Mouse (Mus musculus) lung, postnatal 0 days (tissue): ENCODE results near the gene Traf3. TPM values are rescaled to one million over a fixed set of nuclear protein-coding genes. Genes with fewer than 3 reads are reported as not detected.
A peak's percentile ranks its signal among the peaks of the same experiment; 100 is the strongest.

Source experiments
- ATAC-seq: fragments of 200-750 bp; cut with Nextera tagmentation; 2 replicates; pipeline ENCODE4 v1.8.0; 2017; ENCODE audit warnings: moderate library complexity
- DNase-seq: peaks from one replicate; pipeline ENCODE4 v3.0.0-alpha.2; 2016; ENCODE audit warnings: low spot score
- H3K27ac ChIP-seq: fragments of 300-500 bp; sonication (generic); 2 replicates; pipeline ENCODE4 v1.5.1; 2014; ENCODE audit warnings: antibody characterized with exemption, mild to moderate bottlenecking, low read length, mixed read lengths
- H3K27me3 ChIP-seq: fragments of 300-500 bp; sonication (generic); replicated peaks from 2 replicates; pipeline ENCODE4 v1.6.1; 2014; ENCODE audit warnings: low read length, mixed read lengths; ENCODE audit not compliant: insufficient read depth
- H3K36me3 ChIP-seq: fragments of 300-500 bp; sonication (generic); 2 replicates; pipeline ENCODE4 v1.6.1; 2014; ENCODE audit warnings: low read length, mixed read lengths; ENCODE audit not compliant: insufficient read depth
- H3K4me1 ChIP-seq: fragments of 300-500 bp; sonication (generic); 2 replicates; pipeline ENCODE4 v1.6.1; 2014; ENCODE audit warnings: antibody characterized with exemption, low read depth, low read length, mixed read lengths; ENCODE audit not compliant: insufficient read depth
- H3K4me2 ChIP-seq: fragments of 300-500 bp; sonication (generic); replicated peaks from 2 replicates; pipeline ENCODE4 v1.6.1; 2014; ENCODE audit warnings: low read depth, mild to moderate bottlenecking, low read length, moderate library complexity, mixed read lengths
- H3K4me3 ChIP-seq: fragments of 300-500 bp; sonication (generic); 2 replicates; pipeline ENCODE4 v1.5.1; 2014; ENCODE audit warnings: low read depth, low read length
- H3K9ac ChIP-seq: fragments of 300-500 bp; sonication (generic); replicated peaks from 2 replicates; pipeline ENCODE4 v1.6.1; 2014; ENCODE audit warnings: low read depth, mild to moderate bottlenecking
- H3K9me3 ChIP-seq: fragments of 300-500 bp; sonication (generic); 2 replicates; pipeline ENCODE4 v1.6.1; 2016; ENCODE audit warnings: low read length, mixed read lengths
- CTCF ChIP-seq: IDR thresholded peaks from 2 replicates; pipeline ENCODE4 v1.5.1; 2016; ENCODE audit warnings: antibody characterized with exemption, mild to moderate bottlenecking
- EP300 ChIP-seq: IDR thresholded peaks from 2 replicates; pipeline ENCODE4 v1.6.1; 2016; ENCODE audit warnings: antibody characterized with exemption, mild to moderate bottlenecking, control low read depth
- WGBS: fragments of 180-500 bp; shearing (Covaris S2); extraction: QIAGEN DNeasy Blood & Tissue Kit; methylation state at CpG from one replicate; pipeline ENCODE4 v1.1.7; 2014; 5-methylcytosine and 5-hydroxymethylcytosine counted together
- polyA plus RNA-seq: library from polyadenylated mRNA; unstranded; fragments of >200 nt; fragmentation: Nextera tagmentation; extraction: Ambion mirVana; gene quantifications from 2 replicates; pipeline ENCODE4 v1.2.1, GENCODE M21; 2015

Traf3 gene
- polyA plus RNA-seq, 1 experiment from 2014 or later: 3.1 TPM

DNA sequence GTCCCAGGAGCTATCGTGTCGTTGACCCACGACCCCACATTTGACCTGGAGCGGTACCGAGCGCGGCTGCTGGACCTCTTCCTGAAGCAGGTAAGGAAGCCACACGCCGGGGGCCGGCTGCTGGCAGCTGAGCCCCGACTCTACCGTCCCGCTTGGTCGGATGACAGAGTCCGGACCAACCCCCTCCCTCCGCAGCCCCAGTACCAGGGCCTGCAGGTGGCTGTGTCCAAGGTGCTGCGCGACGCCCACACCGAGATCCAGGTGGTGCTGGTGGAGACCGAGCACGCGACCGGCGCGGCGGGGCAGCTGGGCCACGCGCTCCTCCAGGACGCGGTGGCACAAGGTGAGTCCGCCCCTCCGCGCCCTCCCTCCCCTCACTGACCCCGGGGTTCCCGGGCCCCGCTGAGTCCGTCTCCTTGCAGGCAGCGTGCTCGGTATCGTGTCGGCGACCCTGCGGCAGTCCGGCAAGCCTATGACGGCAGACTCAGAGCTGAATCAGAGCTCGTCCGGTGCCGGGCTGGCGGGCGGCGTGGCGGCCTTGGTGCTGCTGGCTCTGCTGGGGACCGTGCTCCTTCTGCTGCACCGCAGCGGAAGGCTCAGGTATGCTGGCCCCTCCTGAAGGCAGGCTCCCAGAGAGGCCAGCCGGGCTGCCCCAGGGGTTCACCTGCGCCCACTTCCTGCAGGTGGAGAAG is 109.1 kb downstream of the Traf3 start:
- ATAC-seq (peak; percentile 46), DNase-seq (no peak)
- no peak overlapping the region for H3K27ac ChIP-seq
- H3K4me1 ChIP-seq: peaks cover 15% of the 10 kb centered on the region
- peak overlapping the region; percentile 54 for H3K4me2 ChIP-seq
- TF ChIP-seq EP300 (no peak), CTCF (no peak)
- peaks cover 62% of the 10 kb centered on the region for H3K27me3 ChIP-seq
- H3K9ac ChIP-seq: no peak overlapping the region
- H3K9me3 ChIP-seq: no peaks in the 10 kb centered on the region
- peak overlapping the region; percentile 33 for H3K4me3 ChIP-seq
- 1% methylated on average over 57 of the region's 58 CpGs for WGBS
- H3K36me3 ChIP-seq: no peaks in the 10 kb centered on the region

DNA sequence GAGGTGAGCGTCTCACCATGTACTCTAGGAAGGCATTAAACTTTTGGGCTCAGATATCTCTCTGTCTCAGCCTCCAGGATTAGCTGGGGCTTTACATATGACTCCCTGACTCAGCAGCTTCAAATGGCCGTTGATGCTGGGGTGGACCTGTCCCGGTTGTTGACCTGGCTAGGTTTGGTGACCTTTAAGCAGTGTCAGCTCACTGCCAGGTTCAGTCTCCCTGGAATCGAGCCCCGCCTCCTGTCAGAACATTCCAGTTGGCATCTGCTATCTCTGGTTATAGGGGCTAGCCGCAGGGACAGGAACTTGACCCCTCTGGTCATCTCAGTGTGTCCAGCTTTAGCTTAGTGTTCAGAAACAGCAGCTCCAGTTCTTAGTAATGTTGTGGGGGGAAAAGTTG is 110.2 kb downstream of the Traf3 start:
- DNase-seq (no peak), ATAC-seq (no peak)
- no peak overlapping the region for H3K27ac ChIP-seq
- no peaks in the 10 kb centered on the region for H3K36me3 ChIP-seq
- peaks cover 15% of the 10 kb centered on the region for H3K4me1 ChIP-seq
- TF ChIP-seq EP300 (no peak), CTCF (no peak)
- no peaks in the 10 kb centered on the region for H3K9me3 ChIP-seq
- peaks cover 55% of the 10 kb centered on the region for H3K27me3 ChIP-seq
- H3K4me3 ChIP-seq: no peak overlapping the region
- no peak overlapping the region for H3K4me2 ChIP-seq
- WGBS: 35% methylated on average over 6 of the region's 6 CpGs
- no peak overlapping the region for H3K9ac ChIP-seq

DNA sequence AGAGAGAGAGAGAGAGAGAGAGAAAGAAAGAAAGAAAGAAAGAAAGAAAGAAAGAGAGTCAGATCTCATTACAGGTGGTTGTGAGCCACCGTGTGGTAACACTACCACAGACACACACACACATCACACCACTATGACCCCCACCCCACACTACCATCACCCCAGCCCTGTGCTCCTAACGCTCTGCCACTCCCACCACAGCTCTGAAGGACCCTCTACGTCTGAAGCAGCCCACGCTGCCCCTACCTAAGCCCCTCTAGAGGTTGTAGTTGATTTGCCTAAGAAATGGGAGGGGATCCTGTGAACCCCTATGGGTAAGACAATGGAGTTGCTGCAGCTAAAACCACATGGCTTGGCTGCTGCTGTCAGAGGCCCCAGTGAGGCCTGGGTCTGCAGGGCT is 117.4 kb downstream of the Traf3 start:
- no peak overlapping the region for H3K4me2 ChIP-seq
- no peak overlapping the region for H3K9ac ChIP-seq
- WGBS: 78% methylated on average over 4 of the region's 4 CpGs
- ATAC-seq: no peak
- no peak overlapping the region for H3K4me3 ChIP-seq
- H3K27ac ChIP-seq: no peak overlapping the region
- H3K36me3 ChIP-seq: no peaks in the 10 kb centered on the region
- TF ChIP-seq EP300 (no peak), CTCF (no peak)
- no peak for DNase-seq
- no peaks in the 10 kb centered on the region for H3K4me1 ChIP-seq
- H3K9me3 ChIP-seq: no peaks in the 10 kb centered on the region
- H3K27me3 ChIP-seq: no peaks in the 10 kb centered on the region

DNA sequence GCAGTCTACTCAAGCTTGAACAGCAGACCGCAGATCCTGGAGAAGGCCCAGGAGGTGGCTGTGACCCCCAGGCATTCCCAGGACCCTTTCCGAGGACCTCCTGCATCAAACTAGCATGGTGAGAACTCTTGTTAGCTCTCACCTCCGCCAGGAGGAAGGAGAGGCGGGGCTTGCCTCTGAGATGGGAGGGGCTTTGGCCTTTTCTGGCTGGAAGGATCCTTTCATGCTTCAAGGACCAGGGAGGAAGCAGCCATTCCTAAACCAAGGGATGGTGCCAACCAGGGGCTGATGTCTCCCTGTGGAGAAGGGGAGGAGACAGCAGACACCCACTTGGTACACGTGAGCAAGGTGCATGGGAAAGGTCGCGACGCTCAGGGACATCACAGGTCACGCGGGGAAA is 118.4 kb downstream of the Traf3 start:
- TF ChIP-seq CTCF: no peak
- TF ChIP-seq EP300: no peak
- DNase-seq: peak; percentile 43
- no peaks in the 10 kb centered on the region for H3K36me3 ChIP-seq
- no peak overlapping the region for H3K27ac ChIP-seq
- no peaks in the 10 kb centered on the region for H3K4me1 ChIP-seq
- no peaks in the 10 kb centered on the region for H3K9me3 ChIP-seq
- no peaks in the 10 kb centered on the region for H3K27me3 ChIP-seq
- peak; percentile 11; the same call in 1 of the 2 replicates for ATAC-seq
- no peak overlapping the region for H3K4me3 ChIP-seq
- no peak overlapping the region for H3K4me2 ChIP-seq
- WGBS: 38% methylated on average over 10 of the region's 10 CpGs
- H3K9ac ChIP-seq: no peak overlapping the region

DNA sequence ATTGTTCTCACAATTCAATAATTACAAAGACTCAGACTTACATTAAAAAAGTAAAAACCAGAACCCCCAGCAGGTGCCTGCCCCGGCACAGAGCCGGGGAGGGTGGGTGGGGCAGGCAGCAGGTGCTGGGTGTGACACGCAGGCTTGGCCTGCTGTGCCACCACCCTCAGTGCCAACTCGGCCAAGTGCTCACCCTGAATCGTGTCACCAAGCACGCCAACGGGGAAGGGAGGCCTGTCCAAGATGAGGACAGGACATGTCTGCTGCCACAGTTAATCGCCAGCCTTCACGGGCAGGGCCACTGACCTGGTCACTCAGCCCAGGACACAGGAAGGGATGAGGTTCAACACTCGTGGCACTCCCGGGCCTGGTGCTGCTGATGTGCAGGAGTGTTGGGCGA is 126.9 kb downstream of the Traf3 start:
- H3K4me1 ChIP-seq: no peaks in the 10 kb centered on the region
- no peak overlapping the region for H3K9ac ChIP-seq
- TF ChIP-seq EP300 (no peak), CTCF (no peak)
- H3K4me2 ChIP-seq: no peak overlapping the region
- H3K27me3 ChIP-seq: no peaks in the 10 kb centered on the region
- no peak for ATAC-seq
- WGBS: 89% methylated on average over 12 of the region's 12 CpGs
- no peak overlapping the region for H3K4me3 ChIP-seq
- H3K36me3 ChIP-seq: peaks cover 52% of the 10 kb centered on the region
- DNase-seq: no peak
- no peaks in the 10 kb centered on the region for H3K9me3 ChIP-seq
- H3K27ac ChIP-seq: no peak overlapping the region

DNA sequence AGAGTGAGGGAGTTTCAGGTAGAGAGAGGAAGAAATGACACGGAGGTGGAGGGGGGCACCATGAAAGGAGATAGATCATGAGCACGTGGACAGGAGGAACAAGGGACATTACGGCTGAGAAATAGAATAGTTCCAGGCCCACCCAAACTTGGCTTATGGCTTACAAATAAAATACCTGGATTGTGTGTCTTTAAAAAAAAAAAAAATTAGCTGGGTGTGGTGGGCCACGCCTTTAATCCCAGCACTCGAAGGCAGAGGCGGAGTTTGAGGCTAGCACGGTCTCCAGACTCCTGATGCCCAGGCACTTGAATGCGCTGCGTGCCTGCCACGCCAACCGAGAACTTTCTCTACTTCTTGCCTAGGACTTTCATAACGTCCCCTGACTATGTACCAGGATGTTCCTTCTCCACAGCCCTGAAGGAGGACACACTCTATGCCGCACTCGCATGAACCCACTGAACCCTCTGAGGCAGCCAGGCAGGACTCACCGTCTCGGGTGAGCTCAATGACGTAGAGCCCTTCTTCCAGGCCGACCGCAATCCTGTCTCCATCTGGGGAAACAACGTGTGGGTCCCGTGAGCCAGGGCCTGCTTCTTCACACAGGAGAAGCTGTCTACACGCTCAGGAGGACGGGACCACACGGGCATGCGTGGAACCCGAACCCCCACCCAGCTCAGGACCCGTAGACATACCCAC is 135.3 kb downstream of the Traf3 start:
- H3K27me3 ChIP-seq: no peaks in the 10 kb centered on the region
- WGBS: 85% methylated on average over 27 of the region's 27 CpGs
- no peak overlapping the region for H3K9ac ChIP-seq
- H3K4me1 ChIP-seq: no peaks in the 10 kb centered on the region
- no peaks in the 10 kb centered on the region for H3K9me3 ChIP-seq
- no peak overlapping the region for H3K4me2 ChIP-seq
- H3K36me3 ChIP-seq: peaks cover 72% of the 10 kb centered on the region
- ATAC-seq: no peak
- no peak overlapping the region for H3K27ac ChIP-seq
- H3K4me3 ChIP-seq: no peak overlapping the region
- no peak for DNase-seq
- TF ChIP-seq CTCF: no peak
- TF ChIP-seq EP300: no peak
